Mouse (Mus musculus) CD8-positive naive resting alpha-beta T cell, adult 2 months (primary cell): ENCODE measurements around the gene Tmem132c.
"Not testable (repeated sequence)": the region's sequence is repeated elsewhere in the genome, so short reads cannot be mapped to it uniquely, and the experiment has no call there.

Experiments
- DNase-seq, 2 experiments: peaks; one replicate each; pipeline ENCODE4 v3.0.0; 2022; ENCODE audit warnings: low read depth in 2 of 2, low spot score in 2 of 2

The Tmem132c gene

DNA sequence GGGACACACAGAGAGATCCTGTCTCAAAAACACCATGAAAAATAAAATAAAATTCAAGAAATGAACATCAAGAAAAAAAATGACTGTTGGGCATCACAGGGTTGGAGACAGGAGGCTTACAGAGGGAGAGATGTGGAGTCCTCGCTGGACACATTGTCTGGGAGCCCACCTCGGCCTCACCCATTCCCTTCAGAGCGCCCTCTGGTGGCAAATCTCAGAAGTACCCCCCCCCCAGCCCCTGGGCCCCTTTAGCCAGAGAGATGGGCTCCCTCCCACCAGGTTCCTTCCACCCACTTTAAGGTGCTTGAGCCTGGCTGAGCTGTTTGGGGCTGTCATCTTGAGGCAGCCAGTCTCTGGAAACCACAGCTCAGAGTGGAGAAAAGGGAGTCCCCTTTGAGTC, 99.5 kb downstream of the Tmem132c start:
- DNase-seq = no peak

DNA sequence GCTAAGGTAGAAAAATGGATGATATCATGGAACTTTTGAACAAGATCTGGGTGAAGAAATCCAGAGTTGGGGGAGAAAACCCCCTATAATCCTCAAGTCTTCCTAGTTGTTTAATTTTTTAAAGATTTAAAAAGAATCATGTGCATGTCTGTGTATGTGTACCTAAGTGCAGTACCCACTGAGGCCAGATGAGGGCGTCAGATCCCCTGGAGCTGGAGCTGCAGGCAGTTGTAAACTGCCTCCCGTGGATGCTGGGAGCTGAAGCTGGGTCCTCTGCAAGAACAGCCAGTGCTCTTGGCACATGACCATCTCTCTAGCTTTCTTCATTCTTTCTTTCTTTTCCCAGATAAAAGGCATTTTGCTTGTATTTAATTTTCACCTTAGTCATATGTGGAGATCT, 103.1 kb downstream of the Tmem132c start:
- no peak for DNase-seq

DNA sequence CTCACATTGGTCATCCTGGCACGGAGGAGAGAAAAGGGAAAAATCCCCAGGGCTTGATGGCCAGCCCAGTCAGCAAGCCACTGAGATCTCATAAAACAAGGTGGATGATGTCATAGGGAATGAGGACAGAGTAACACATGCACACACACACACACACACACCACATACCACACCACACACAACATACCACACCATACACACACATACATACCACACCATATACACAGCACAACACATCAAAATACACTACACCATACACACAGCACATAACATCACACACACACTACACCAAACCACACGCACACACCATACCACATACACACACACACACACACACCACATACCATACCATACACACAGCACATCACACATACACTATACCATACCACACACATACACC, 104.8 kb downstream of the Tmem132c start:
- no peak for DNase-seq

DNA sequence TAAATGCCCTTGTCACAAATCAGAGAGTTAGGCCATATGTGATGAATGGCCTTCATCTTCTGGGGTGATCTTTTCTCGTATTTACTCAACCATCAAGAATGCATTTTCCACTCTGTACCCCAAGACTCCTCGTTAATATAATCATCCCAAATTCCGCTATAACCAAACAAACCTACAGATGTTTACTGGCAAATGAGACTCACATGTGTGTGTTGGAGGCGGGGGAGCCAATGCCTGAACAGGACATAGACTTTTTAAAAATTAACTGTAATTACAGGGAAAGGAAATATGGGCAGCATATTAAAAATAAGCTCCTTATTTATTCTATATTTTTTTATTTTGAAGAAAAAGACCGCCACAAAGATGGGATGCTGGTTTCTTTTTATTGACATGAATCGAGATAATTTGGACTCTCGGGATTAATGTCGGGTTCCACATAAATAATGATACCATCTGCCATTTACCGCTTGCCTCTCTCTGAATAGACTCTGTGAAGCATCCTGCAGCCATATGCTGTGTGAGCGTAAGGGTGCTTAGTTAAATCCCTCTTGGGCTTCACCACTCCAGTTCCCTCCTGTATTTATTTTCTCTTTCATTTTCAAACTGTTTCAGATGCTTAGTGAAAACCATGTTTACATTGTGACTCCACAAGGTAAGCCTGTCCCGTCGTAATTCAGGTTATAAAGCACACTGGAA, 105.6 kb downstream of the Tmem132c start:
- DNase-seq = no peak

DNA sequence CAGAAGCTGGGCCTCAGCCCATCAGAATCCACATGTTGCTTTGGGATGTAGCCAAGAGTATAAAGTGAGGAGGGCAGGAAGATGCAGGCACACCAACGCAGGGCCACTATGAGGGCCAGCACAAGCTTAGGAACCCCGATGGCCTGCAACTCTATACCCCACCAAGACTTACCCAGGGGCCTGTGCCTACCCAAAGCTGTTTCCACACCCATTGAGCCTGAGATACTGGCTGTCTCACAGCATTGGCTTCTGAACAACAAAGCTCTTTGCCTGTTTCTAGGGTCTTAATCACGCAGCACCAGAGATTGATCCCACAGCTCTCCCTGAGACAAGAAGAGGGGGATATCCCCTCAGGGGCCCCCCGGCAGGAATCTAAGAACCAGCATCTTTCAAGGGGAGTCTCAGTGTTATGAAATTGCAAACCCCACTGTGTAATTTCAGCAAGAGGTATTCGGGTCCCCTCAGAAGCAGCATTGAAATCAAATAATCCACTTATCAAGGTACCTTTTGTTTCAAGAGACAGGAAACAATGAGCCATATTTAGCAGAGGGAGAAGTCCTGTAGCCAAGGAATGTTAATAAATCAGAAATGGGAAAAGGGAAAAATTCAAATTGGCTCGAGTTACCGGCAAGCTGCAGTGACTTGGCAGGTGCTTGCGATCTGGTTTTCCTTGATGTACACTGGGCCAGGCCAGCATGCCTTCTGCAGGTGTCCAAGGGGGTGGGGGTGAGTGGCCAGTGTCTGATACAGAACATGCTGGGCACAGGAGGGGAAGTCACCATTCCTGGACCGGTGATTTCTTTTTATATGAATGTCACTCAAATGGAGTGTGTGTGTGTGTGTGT, 107.8 kb downstream of the Tmem132c start:
- DNase-seq = no peak

DNA sequence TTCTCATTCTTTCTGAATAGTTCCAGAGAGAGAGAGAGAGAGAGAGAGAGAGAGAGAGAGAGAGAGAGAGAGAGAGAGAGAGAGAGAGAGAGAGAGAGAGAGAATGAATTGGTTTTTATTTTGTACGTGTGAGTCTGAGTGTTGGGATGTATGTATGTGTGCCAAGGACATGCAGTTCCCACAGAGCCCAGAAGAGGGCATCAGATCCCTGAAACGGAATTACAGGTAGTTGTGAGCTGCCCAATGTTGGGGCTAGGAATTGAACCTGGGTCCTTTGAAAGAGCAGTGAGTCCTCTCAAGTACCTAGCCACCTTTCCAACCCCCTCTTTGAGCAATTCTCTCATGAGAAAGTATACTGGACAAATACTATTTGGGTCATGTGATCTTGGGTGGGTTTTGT, 111.4 kb downstream of the Tmem132c start:
- no peak for DNase-seq

DNA sequence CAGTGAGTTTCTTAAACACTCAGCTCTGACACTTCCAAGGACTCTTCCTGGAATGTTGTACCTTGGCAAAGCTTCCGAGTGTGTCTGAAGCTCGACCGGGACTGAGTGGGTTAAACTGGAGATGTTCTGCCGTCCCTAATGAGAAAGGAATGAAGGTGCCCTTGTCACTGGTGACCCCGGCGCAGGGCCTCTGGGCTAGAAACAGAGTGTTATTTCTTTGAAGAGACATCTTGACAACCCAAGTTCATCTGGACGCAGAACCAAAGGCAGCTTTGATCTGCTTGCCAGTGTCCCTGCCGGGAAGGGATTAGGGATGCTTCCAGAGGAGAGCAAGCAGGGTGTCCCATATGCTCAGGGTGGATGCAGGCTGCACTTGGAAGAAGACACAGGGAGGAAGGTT, 114.2 kb downstream of the Tmem132c start:
- DNase-seq = no peak

DNA sequence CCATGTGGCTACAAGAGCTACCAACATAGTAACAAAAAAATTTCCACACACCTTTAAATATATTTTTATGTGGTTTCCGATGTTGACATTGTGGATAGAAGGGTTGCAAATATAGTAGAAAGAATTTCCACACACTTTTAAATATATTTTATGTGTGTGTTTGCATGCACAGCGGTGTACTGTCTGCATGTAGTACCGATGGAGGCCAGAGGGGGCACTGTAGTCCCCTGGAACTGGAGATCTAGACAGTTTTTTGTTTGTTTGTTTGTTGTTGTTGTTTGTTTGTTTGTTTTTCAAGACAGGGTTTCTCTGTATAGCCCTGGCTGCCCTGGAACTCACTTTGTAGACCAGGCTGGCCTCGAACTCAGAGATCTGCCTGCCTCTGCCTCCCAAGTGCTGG, 116.3 kb downstream of the Tmem132c start:
- DNase-seq = not testable (repeated sequence)

DNA sequence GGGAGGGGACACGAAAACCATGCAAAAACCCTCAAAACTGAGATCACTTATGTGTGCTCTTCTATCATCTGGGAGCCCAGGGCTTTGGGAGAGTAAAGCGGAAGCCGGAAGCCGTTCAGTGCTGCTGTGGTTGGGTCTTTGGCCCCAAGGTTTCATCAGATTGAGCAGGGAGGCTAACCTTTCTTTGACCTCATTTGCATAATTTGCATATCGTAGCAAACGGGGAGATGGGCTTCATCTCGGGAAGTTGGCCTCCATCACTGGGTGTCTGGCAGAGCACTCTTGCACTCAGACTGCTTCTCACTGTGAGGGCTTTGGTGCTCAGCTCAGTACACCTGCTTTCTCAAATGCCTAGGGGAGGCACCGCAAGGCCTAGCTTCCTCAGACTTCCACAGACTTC, 119.5 kb downstream of the Tmem132c start:
- no peak for DNase-seq

DNA sequence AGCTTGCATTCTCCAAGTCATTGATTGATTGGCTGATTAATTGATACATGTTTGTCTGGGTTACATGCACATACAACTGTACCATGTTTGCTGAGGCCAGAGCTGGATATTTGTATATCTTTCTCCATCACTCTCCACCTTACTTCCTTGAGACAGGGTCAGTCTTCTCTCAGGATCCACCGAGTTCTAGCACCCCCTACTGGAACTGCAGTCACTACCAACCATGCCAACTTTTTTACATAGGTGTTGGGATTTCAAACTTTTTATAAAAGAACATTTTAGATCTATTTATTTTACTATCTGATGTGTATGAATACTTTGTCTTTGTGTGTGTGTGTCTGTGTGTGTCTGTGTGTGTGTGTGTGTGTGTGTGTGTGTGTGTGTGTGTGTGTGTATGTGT, 123.5 kb downstream of the Tmem132c start:
- DNase-seq = no peak

DNA sequence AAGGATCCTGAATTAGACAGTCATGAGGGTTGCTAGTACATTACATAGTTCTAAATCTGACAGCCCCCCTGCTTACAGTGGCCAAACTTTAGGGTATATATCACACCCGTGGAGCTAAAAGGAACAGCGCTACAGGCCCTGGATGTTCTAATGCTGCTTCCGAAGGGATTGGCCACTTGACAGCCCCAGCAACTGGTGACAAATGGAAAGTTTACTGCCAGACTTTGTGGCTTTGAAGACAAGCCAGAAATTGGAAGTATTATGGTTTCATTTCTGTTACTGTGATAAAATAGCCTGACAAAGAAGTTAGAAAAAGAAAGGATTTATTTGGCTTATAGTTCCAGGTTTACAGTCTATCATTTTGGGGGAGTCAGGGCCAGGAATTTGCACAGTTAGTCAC, 126.6 kb downstream of the Tmem132c start:
- no peak for DNase-seq

DNA sequence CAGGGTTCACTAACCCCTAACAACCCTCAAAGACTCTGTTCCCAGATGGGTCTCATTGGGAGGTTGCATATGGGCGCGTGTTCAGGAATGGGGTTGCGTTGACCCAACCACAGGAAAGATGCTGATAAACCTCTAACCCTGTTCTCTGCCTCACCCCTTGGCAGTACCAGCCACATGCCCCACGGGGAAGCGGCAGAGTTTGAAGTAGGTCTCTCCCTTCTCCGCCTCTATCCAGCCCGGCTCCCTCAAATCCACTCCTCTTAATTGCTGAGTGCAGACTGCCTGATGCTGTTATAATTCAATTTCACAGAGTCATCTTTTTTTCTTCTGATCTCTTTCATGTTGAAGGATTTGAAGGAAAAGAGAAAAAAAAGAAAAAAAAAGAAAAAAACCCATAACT, 128.2 kb downstream of the Tmem132c start:
- DNase-seq = no peak

DNA sequence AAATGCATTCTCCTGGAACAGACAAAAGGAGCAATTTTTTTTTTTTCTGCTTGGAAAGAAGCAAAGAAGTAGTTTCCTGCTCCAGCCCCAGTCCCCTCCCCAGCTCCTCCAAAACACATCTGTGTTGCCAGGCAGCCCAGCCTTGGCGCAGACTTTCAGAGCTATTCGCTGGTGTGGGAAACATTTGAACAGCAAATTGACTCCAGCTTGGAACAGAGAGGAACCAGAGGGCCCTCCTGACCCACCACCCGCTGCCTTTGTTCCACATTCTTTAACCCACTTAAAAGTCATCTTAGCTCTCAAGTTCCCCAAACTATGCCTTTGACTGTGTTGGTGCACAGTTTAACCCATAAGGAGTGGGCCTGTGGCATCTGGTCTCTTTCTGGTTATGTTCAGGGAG, 128.9 kb downstream of the Tmem132c start:
- DNase-seq = no peak

DNA sequence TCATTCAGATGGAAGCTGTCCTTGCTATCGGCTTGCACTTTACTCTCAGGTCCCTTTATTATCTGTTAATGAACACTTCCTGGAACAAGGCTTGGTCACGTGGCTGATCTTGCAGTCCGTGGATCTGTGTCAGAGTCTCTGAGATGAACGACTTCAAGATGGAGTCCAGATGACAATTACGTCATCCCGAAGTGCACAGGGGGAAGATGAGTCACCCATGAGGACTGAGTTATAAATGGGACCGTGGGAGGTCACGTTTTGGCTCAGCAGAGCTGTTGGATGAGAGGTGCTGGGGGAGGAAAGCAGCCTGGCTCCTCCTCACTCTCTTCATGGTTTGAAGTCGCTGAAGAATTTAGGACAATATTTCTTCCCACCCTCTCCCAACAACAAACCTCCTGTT, 132.6 kb downstream of the Tmem132c start:
- no peak for DNase-seq

DNA sequence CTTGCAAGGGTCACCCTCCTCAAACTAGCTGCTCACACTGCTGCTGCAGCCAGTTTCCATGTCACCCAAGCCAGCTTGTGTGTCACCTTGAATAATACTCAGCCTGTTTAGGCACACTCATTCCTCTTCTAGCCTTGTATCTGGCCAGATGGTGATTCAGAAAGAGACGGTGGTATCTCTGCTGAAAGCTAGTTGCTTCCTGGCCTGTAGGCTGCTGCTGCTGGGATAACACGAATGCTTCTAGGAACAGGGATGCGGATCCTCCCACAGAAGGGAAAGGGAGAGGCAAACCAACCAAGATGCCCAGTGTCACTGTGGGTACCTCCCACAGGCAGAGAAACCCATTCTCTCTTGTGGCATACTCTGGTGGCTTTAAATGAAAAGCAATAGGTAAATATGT, 134.0 kb downstream of the Tmem132c start:
- no peak for DNase-seq

DNA sequence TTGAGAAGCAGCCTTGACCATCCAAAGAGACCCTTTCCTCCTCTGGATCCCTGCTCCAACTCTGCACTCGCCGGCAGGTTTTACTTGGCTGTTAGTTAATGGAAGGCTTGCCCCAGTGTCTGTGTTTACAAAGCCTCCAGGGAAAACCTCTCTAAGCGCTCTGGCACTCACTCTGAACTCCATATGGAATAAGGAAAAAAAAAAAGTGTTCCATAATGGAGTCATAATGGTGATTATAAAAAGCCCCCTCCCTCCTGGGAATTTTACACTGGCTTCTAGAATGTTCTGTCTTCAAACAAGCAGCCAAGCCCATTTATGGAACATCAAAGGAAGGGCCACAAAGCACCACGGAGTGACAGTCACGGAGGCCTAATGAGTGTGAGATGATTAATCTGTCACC, 136.9 kb downstream of the Tmem132c start:
- no peak for DNase-seq

DNA sequence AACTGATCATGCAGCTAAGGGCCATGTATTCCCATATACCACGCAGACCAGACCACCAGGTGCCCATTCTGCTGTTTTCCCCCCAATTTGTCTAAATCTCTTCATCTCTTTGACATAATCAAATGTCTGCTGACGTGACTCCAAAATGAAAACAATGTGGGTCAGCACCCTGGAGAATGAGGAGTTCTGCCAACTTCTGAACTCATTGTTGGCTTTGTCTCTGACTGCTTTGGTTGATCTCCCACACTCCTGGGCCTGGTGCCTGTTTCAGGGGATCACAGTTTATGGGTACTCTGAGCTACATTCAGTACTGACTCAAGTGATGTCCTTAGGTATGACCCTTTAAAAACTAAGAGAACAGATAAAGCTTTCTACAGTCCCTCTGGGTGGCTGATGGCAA, 137.7 kb downstream of the Tmem132c start:
- DNase-seq = no peak

DNA sequence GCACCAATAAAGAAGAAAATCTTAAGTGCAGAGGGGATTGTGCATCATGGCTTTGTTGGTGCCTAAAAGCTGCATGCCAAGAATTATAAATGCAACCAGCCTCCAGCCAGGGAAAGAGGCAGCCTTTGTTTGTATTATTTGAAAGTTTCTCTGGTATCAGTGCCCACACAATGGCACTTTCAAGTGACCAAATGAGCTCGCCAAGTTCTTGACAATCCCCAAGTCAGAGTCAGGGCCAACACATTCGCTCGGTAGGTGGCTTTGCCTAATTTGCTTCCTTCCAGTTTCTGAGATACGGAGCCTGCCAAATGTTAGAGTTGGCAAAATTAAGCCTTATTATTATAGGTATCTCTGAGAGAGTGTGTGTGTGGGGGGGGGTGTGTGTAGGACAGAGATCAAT, 139.6 kb downstream of the Tmem132c start:
- DNase-seq = no peak

DNA sequence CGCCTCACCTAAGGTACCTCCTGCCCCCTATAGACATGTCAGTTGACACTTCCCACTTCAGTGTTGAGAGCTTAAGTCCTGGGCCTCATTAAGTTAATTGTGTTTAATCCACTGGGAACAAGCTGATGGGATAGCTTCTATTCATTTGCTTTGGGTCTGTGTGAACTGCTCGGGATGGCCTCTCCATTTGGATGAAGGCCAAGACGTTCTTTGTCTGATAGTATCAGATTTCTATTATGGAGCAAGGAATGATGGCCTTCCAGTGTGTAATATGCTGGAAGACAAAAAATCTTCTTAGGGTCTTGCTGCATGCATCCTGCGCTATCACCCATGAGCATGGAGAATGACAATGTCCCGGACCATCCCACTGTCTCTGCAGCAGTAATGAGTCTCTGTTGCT, 141.0 kb downstream of the Tmem132c start:
- no peak for DNase-seq

DNA sequence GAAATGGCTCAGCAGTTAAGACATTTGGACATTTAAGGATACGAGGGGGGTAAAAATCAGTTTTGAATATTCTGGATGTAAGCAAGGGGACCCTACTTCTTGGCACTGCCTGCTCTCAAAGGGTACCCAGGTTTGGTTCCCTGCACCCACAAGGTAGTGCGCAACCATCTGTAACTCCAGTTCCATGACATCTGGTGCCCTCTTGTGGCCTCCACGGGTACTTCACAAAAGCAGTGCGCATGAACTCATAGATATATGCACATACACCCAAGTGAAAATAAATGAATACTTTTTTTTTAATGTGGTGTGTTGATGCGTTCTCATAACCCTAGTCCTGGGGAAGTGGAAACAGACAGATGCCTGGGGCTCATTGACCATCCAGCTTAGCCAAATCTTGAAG, 149.6 kb downstream of the Tmem132c start:
- no peak for DNase-seq

DNA sequence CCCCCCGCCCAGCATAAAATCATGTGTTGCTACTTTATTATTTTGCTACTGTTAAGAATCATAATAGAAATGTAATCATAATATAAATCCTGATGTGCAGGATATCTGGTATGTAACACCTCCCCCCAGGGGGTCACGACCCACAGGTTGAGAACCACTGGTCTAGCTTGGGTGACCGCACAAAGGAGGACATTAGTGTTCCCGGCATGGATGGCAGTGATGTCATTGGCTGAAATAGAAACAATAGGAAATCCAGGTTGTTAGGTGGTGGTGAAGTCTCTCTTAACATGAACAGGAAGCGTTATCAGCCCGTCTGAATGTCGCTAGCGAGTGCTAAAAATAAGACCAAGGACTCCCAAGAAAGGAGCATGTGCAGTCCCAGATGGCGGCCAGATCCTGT, 155.3 kb downstream of the Tmem132c start:
- DNase-seq = no peak

DNA sequence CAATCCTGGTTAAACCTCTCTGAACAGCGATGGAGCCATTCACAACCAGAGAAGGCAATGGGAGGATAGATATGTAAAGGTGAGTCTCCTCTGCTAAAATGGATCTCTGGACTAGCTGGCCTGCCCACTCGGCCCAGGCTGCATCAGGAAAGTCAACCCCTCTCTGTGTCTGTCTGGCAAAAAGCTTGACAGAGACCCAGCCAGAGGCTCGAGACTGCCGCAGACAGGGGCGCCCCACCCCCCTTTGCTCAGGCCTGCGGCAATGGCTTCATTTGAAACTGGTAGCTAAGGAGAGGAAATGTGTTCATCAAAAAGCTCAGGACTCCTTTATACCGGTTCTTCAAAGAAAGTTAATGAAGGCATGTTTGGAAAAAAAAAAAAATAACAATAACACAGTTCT, 156.4 kb downstream of the Tmem132c start:
- no peak for DNase-seq
